Mouse (Mus musculus) CH12.LX (cell line): Measurements from ENCODE around the gene Ebf1.

Experiments
- CHD1 ChIP-seq: IDR thresholded peaks from 2 replicates; pipeline ENCODE4 v1.6.1; 2012; ENCODE audit warnings: low read depth, low read length, improper control_type of control experiment, inconsistent platforms
- CHD2 ChIP-seq: IDR thresholded peaks from 2 replicates; pipeline ENCODE4 v1.6.1; 2011; ENCODE audit warnings: low read length, improper control_type of control experiment
- CTCF ChIP-seq, 2 experiments: IDR thresholded peaks in 1 of 2; conservative IDR thresholded peaks in 1 of 2; 2 replicates each; pipeline ENCODE4 v1.5.1; 2011 to 2012; ENCODE audit warnings: low read depth in 2 of 2, low read length in 2 of 2, improper control_type of control experiment in 1 of 2, inconsistent platforms in 1 of 2, mild to moderate bottlenecking in 1 of 2, moderate library complexity in 1 of 2
- EP300 ChIP-seq: IDR thresholded peaks from 2 replicates; pipeline ENCODE4 v1.6.1; 2011; ENCODE audit warnings: low read length, improper control_type of control experiment
- MAX ChIP-seq: IDR thresholded peaks from 2 replicates; pipeline ENCODE4 v1.6.1; 2011; ENCODE audit warnings: low read length, improper control_type of control experiment
- MEF2A ChIP-seq: IDR thresholded peaks from 2 replicates; pipeline ENCODE4 v1.6.1; 2014; ENCODE audit warnings: low read depth, mild to moderate bottlenecking, inconsistent platforms, low read length, improper control_type of control experiment, borderline replicate concordance
- PAX5 ChIP-seq: IDR thresholded peaks from 2 replicates; pipeline ENCODE4 v1.6.1; 2012; ENCODE audit warnings: low read length, inconsistent platforms, mixed read lengths
- POLR2A ChIP-seq: IDR thresholded peaks from 2 replicates; pipeline ENCODE4 v1.6.1; 2011; ENCODE audit warnings: low read depth, mild to moderate bottlenecking, improper control_type of control experiment, low read length
- SMC3 ChIP-seq: IDR thresholded peaks from 2 replicates; pipeline ENCODE4 v1.6.1; 2011; ENCODE audit warnings: low read depth, low read length, improper control_type of control experiment
- TCF12 ChIP-seq: IDR thresholded peaks from 2 replicates; pipeline ENCODE4 v1.6.1; 2014; ENCODE audit warnings: low read depth, mild to moderate bottlenecking, inconsistent platforms, low read length, improper control_type of control experiment
- UBTF ChIP-seq: IDR thresholded peaks from 2 replicates; pipeline ENCODE4 v1.6.1; 2012; ENCODE audit warnings: low read depth, mild to moderate bottlenecking, inconsistent platforms, low read length, improper control_type of control experiment, moderate library complexity
- ZC3H11A ChIP-seq: IDR thresholded peaks from 2 replicates; pipeline ENCODE4 v1.6.1; 2012; ENCODE audit warnings: low read depth, mild to moderate bottlenecking, inconsistent platforms, low read length, improper control_type of control experiment
- ZNF384 ChIP-seq: IDR thresholded peaks from 2 replicates; pipeline ENCODE4 v1.6.1; 2012; ENCODE audit warnings: low read depth, low read length, improper control_type of control experiment, inconsistent platforms

GRCm38 (mm10) chr11:44616788-44617712, at the start of gene Ebf1:
- TF ChIP-seq UBTF: peak; percentile 59
- no peak for TF ChIP-seq ZNF384
- no peak for TF ChIP-seq CTCF (conservative IDR thresholded peaks at IDR 0.05 in 1 of 2, IDR thresholded peaks at IDR 0.05 in 1 of 2; ENCODE audit: low read depth in 2 of 2, low read length in 2 of 2)
- peak; percentile 96 for TF ChIP-seq TCF12
- peak; percentile 10; the same call in 1 of the 2 replicates for TF ChIP-seq MAX
- TF ChIP-seq CHD2: peak; percentile 67; the same call in 1 of the 2 replicates
- no peak for TF ChIP-seq ZC3H11A
- TF ChIP-seq SMC3: no peak; the same call in 1 of the 2 replicates
- peak; percentile 70; the same call in 1 of the 2 replicates for TF ChIP-seq MEF2A
- TF ChIP-seq POLR2A: peak; percentile 97
- peak; percentile 32; the same call in 1 of the 2 replicates for TF ChIP-seq CHD1
- TF ChIP-seq PAX5: no peak
- no peak for TF ChIP-seq EP300
